Mouse (Mus musculus) forebrain, embryonic 12.5 days (tissue): ENCODE measurements around the gene Rab8a. TPM values are rescaled to one million over a fixed set of nuclear protein-coding genes. Genes with fewer than 3 reads are reported as not detected.
"Not testable (repeated sequence)": the region's sequence is repeated elsewhere in the genome, so short reads cannot be mapped to it uniquely, and the experiment has no call there.

Source experiments
- ATAC-seq: fragments of 200-750 bp; cut with Nextera tagmentation; 2 replicates; pipeline ENCODE4 v1.8.0; 2017; ENCODE audit warnings: moderate TSS enrichment; ENCODE audit not compliant: low FRiP score
- H3K27ac ChIP-seq: fragments of 300-500 bp; sonication (generic); 2 replicates; pipeline ENCODE4 v1.5.1; 2016; ENCODE audit warnings: mild to moderate bottlenecking
- H3K27me3 ChIP-seq: fragments of 300-500 bp; sonication (generic); 2 replicates; pipeline ENCODE4 v1.6.1; 2016; ENCODE audit warnings: mild to moderate bottlenecking
- H3K36me3 ChIP-seq: fragments of 300-500 bp; sonication (generic); replicated peaks from 2 replicates; pipeline ENCODE4 v1.6.1; 2016; ENCODE audit warnings: mild to moderate bottlenecking
- H3K4me1 ChIP-seq: fragments of 300-500 bp; sonication (generic); 2 replicates; pipeline ENCODE4 v1.6.1; 2016
- H3K4me2 ChIP-seq: fragments of 300-500 bp; sonication (generic); 2 replicates; pipeline ENCODE4 v1.6.1; 2016; ENCODE audit warnings: mild to moderate bottlenecking, moderate library complexity
- H3K4me3 ChIP-seq: fragments of 300-500 bp; sonication (generic); replicated peaks from 2 replicates; pipeline ENCODE4 v1.5.1; 2016; ENCODE audit warnings: mild to moderate bottlenecking
- H3K9ac ChIP-seq: fragments of 300-500 bp; sonication (generic); 2 replicates; pipeline ENCODE4 v1.6.1; 2016; ENCODE audit warnings: mild to moderate bottlenecking
- H3K9me3 ChIP-seq: fragments of 300-500 bp; sonication (generic); 2 replicates; pipeline ENCODE4 v1.6.1; 2016
- WGBS: fragments of 180-500 bp; shearing (Covaris S2); methylation state at CpG from one replicate; pipeline ENCODE4 v1.1.7; 2016; 5-methylcytosine and 5-hydroxymethylcytosine counted together
- polyA plus RNA-seq: library from polyadenylated mRNA; unstranded; fragments of >200 nt; fragmentation: Nextera tagmentation; extraction: Ambion mirVana; gene quantifications from 2 replicates; pipeline ENCODE4 v1.2.1, GENCODE M21; 2016

Gene Rab8a
- 121 and 127 TPM in 2 replicates for polyA plus RNA-seq

GRCm38 (mm10) chr8:72160707-72161697, at the start of gene Rab8a:
Gene Rab8a, plus strand, starts transcription at chr8:72161200.
- Histone ChIP-seq H3K4me3 (peak within 1 kb of the TSS; percentile 90), H3K27ac (peak within 1 kb of the TSS; percentile 84), H3K27me3 (no peaks in the 10 kb centered on the region), H3K36me3 (0 out of 2 replicates have a peak, but pooled peaks cover 8% of the 10 kb centered on the region), H3K9me3 (no peaks in the 10 kb centered on the region), H3K4me1 (peaks cover 17% of the 10 kb centered on the region), H3K4me2 (peak within 1 kb of the TSS; percentile 86), H3K9ac (peak within 1 kb of the TSS; percentile 90)
- WGBS: under 1% methylated on average over 82 of the region's 82 CpGs
- peak; percentile 99 for ATAC-seq

GRCm38 (mm10) chr8:72112486-72112885, 48.5 kb upstream of the Rab8a start:
- Histone ChIP-seq H3K4me2 (no peak overlapping the region), H3K4me3 (no peak overlapping the region), H3K27me3 (no peaks in the 10 kb centered on the region), H3K36me3 (no peaks in the 10 kb centered on the region), H3K4me1 (no peaks in the 10 kb centered on the region), H3K9me3 (no peaks in the 10 kb centered on the region), H3K9ac (no peak overlapping the region), H3K27ac (no peak overlapping the region)
- 69% methylated on average over 3 of the region's 3 CpGs for WGBS
- ATAC-seq: no peak

GRCm38 (mm10) chr8:72115202-72115601, 45.8 kb upstream of the Rab8a start:
- Histone ChIP-seq H3K4me1 (no peaks in the 10 kb centered on the region), H3K27me3 (no peaks in the 10 kb centered on the region), H3K9me3 (no peaks in the 10 kb centered on the region), H3K9ac (no peak overlapping the region), H3K36me3 (no peaks in the 10 kb centered on the region), H3K4me3 (no peak overlapping the region), H3K27ac (no peak overlapping the region), H3K4me2 (no peak overlapping the region)
- WGBS: 88% methylated on average over 2 of the region's 2 CpGs
- no peak for ATAC-seq

- Histone ChIP-seq H3K4me3 (no peak overlapping the region), H3K36me3 (no peaks in the 10 kb centered on the region), H3K4me1 (no peaks in the 10 kb centered on the region; the same call in 1 of the 2 replicates), H3K27ac (no peak overlapping the region), H3K9ac (no peak overlapping the region), H3K27me3 (no peaks in the 10 kb centered on the region), H3K9me3 (no peaks in the 10 kb centered on the region), H3K4me2 (no peak overlapping the region)
- ATAC-seq: no peak
- 59% methylated on average over 4 of the region's 4 CpGs for WGBS
These were observed 42.4 kb upstream of the Rab8a start for GRCm38 (mm10) chr8:72118616-72119015.

GRCm38 (mm10) chr8:72121486-72121885, 39.5 kb upstream of the Rab8a start:
- not testable (repeated sequence) for H3K9me3 ChIP-seq, H3K27ac ChIP-seq, H3K9ac ChIP-seq, H3K4me1 ChIP-seq, H3K4me2 ChIP-seq, ATAC-seq, H3K4me3 ChIP-seq, H3K36me3 ChIP-seq, H3K27me3 ChIP-seq
- WGBS: 72% methylated on average over 3 of the region's 3 CpGs

- Histone ChIP-seq H3K27me3 (no peaks in the 10 kb centered on the region), H3K4me1 (no peaks in the 10 kb centered on the region; the same call in 1 of the 2 replicates), H3K9ac (no peak overlapping the region), H3K36me3 (no peaks in the 10 kb centered on the region), H3K27ac (no peak overlapping the region), H3K4me2 (no peak overlapping the region), H3K4me3 (no peak overlapping the region), H3K9me3 (no peaks in the 10 kb centered on the region)
- ATAC-seq: no peak
- WGBS: 70% methylated on average over 1 of the region's 1 CpGs
These were observed 39.0 kb upstream of the Rab8a start for GRCm38 (mm10) chr8:72121997-72122396.

GRCm38 (mm10) chr8:72127834-72128233, 33.2 kb upstream of the Rab8a start:
- Histone ChIP-seq H3K4me3 (no peak overlapping the region), H3K4me1 (no peaks in the 10 kb centered on the region), H3K27ac (no peak overlapping the region), H3K9me3 (no peaks in the 10 kb centered on the region), H3K36me3 (no peaks in the 10 kb centered on the region), H3K9ac (no peak overlapping the region), H3K27me3 (no peaks in the 10 kb centered on the region), H3K4me2 (no peak overlapping the region)
- 93% methylated on average over 1 of the region's 1 CpGs for WGBS
- ATAC-seq: no peak

GRCm38 (mm10) chr8:72131251-72131650, 29.7 kb upstream of the Rab8a start:
- Histone ChIP-seq H3K4me1 (peaks cover 2% of the 10 kb centered on the region; the same call in 1 of the 2 replicates), H3K36me3 (no peaks in the 10 kb centered on the region), H3K4me2 (no peak overlapping the region), H3K27me3 (no peaks in the 10 kb centered on the region), H3K4me3 (no peak overlapping the region), H3K9ac (no peak overlapping the region), H3K9me3 (no peaks in the 10 kb centered on the region), H3K27ac (no peak overlapping the region)
- WGBS: 85% methylated on average over 2 of the region's 2 CpGs
- ATAC-seq: no peak

- H3K36me3 ChIP-seq: no peaks in the 10 kb centered on the region
- H3K4me2 ChIP-seq: no peak overlapping the region
- no peak overlapping the region for H3K4me3 ChIP-seq
- no peaks in the 10 kb centered on the region for H3K9me3 ChIP-seq
- no peak for ATAC-seq
- H3K27ac ChIP-seq: no peak overlapping the region
- 93% methylated on average over 2 of the region's 2 CpGs for WGBS
- H3K4me1 ChIP-seq: peaks cover 9% of the 10 kb centered on the region
- H3K9ac ChIP-seq: no peak overlapping the region
- no peaks in the 10 kb centered on the region for H3K27me3 ChIP-seq
These were observed 29.1 kb upstream of the Rab8a start for GRCm38 (mm10) chr8:72131901-72132300.

- WGBS: 71% methylated on average over 1 of the region's 1 CpGs
- no peak overlapping the region for H3K27ac ChIP-seq
These were observed 28.6 kb upstream of the Rab8a start for GRCm38 (mm10) chr8:72132417-72132816.

GRCm38 (mm10) chr8:72132891-72133290, 28.1 kb upstream of the Rab8a start:
- Histone ChIP-seq H3K4me1 (peaks cover 18% of the 10 kb centered on the region), H3K4me3 (no peak overlapping the region), H3K4me2 (no peak overlapping the region), H3K27ac (no peak overlapping the region), H3K9me3 (no peaks in the 10 kb centered on the region), H3K9ac (no peak overlapping the region), H3K27me3 (no peaks in the 10 kb centered on the region), H3K36me3 (no peaks in the 10 kb centered on the region)
- ATAC-seq: no peak
- WGBS: 67% methylated on average over 1 of the region's 1 CpGs

More at GRCm38 (mm10) chr8:72132417-72132816, 28.6 kb upstream of the Rab8a start:
- H3K4me1 ChIP-seq: peaks cover 13% of the 10 kb centered on the region
- H3K27me3 ChIP-seq: no peaks in the 10 kb centered on the region
- no peaks in the 10 kb centered on the region for H3K9me3 ChIP-seq
- no peak overlapping the region for H3K4me2 ChIP-seq
- no peak overlapping the region for H3K9ac ChIP-seq
- H3K4me3 ChIP-seq: no peak overlapping the region
- no peaks in the 10 kb centered on the region for H3K36me3 ChIP-seq
- ATAC-seq: no peak

- H3K4me1 ChIP-seq: peaks cover 21% of the 10 kb centered on the region
- H3K27me3 ChIP-seq: no peaks in the 10 kb centered on the region
- no peak overlapping the region for H3K9ac ChIP-seq
- no peak overlapping the region for H3K4me2 ChIP-seq
- 67% methylated on average over 1 of the region's 1 CpGs for WGBS
- peaks cover 5% of the 10 kb centered on the region for H3K36me3 ChIP-seq
- H3K4me3 ChIP-seq: no peak overlapping the region
- ATAC-seq: no peak
- H3K27ac ChIP-seq: no peak overlapping the region
- no peaks in the 10 kb centered on the region for H3K9me3 ChIP-seq
These were observed 27.5 kb upstream of the Rab8a start for GRCm38 (mm10) chr8:72133507-72133906.
